Mouse (Mus musculus) lung, embryonic 16.5 days (tissue): Measurements from ENCODE around the gene R3hdm4. TPM values are rescaled to one million over a fixed set of nuclear protein-coding genes. Genes with fewer than 3 reads are reported as not detected.

ENCODE experiments used
- ATAC-seq: fragments of 200-750 bp; cut with Nextera tagmentation; 2 replicates; pipeline ENCODE4 v1.8.0; 2017; ENCODE audit warnings: low read depth, mild to moderate bottlenecking, moderate library complexity
- H3K27ac ChIP-seq: fragments of 300-500 bp; sonication (generic); 2 replicates; pipeline ENCODE4 v1.5.1; 2014; ENCODE audit warnings: mild to moderate bottlenecking, control low read depth, low read length
- H3K27me3 ChIP-seq: fragments of 300-500 bp; sonication (generic); 2 replicates; pipeline ENCODE4 v1.6.1; 2014; ENCODE audit warnings: low read depth, low read length, mixed read lengths; ENCODE audit not compliant: control insufficient read depth, insufficient read depth
- H3K36me3 ChIP-seq: fragments of 300-500 bp; sonication (generic); 2 replicates; pipeline ENCODE4 v1.6.1; 2014; ENCODE audit warnings: low read length; ENCODE audit not compliant: control insufficient read depth, insufficient read depth
- H3K4me1 ChIP-seq: fragments of 300-500 bp; sonication (generic); replicated peaks from 2 replicates; pipeline ENCODE4 v1.6.1; 2014; ENCODE audit warnings: low read length, mixed read lengths; ENCODE audit not compliant: control insufficient read depth, insufficient read depth
- H3K4me2 ChIP-seq: fragments of 300-500 bp; sonication (generic); 2 replicates; pipeline ENCODE4 v1.6.1; 2014; ENCODE audit warnings: low read depth, low read length, control low read depth
- H3K4me3 ChIP-seq: fragments of 300-500 bp; sonication (generic); 2 replicates; pipeline ENCODE4 v1.5.1; 2014; ENCODE audit warnings: mild to moderate bottlenecking, low read length, control low read depth
- H3K9ac ChIP-seq: fragments of 300-500 bp; sonication (generic); 2 replicates; pipeline ENCODE4 v1.6.1; 2014; ENCODE audit warnings: low read length, control low read depth
- H3K9me3 ChIP-seq: fragments of 300-500 bp; sonication (generic); 2 replicates; pipeline ENCODE4 v1.6.1; 2016; ENCODE audit warnings: low read length; ENCODE audit not compliant: control insufficient read depth
- whole genome bisulfite sequencing: fragments of 180-500 bp; shearing (Covaris S2); extraction: QIAGEN DNeasy Blood & Tissue Kit; methylation state at CpG from one replicate; pipeline ENCODE4 v1.1.7; 2014; 5-methylcytosine and 5-hydroxymethylcytosine counted together
- microRNA-seq: library from miRNA; unstranded; fragments of <30 nt; microRNA quantifications from one replicate; pipeline ENCODE4, GENCODE M21; 2016
- polyA plus RNA-seq: library from polyadenylated mRNA; unstranded; fragments of >200 nt; fragmentation: Nextera tagmentation; extraction: Ambion mirVana; gene quantifications from 2 replicates; pipeline ENCODE4 v1.2.1, GENCODE M21; 2015

Gene R3hdm4
- polyA plus RNA-seq, 1 experiment from 2014 or later = 151 TPM

- Histone ChIP-seq H3K9me3 (no peaks in the 10 kb centered on the region), H3K4me1 (peaks cover 25% of the 10 kb centered on the region), H3K27ac (no peak overlapping the region), H3K4me2 (no peak overlapping the region), H3K36me3 (peaks cover 60% of the 10 kb centered on the region), H3K27me3 (no peaks in the 10 kb centered on the region), H3K4me3 (no peak overlapping the region), H3K9ac (0 out of 2 replicates have a peak overlapping the region, but pooled peaks have one; percentile 18)
- no peak for ATAC-seq
- 64% methylated on average over 25 of the region's 25 CpGs for WGBS
These were observed 59.6 kb downstream of the R3hdm4 start for GRCm38 (mm10) chr10:79861230-79862048.

GRCm38 (mm10) chr10:79860079-79860911, 60.7 kb downstream of the R3hdm4 start:
- peaks cover 26% of the 10 kb centered on the region for H3K4me1 ChIP-seq
- peaks cover 60% of the 10 kb centered on the region for H3K36me3 ChIP-seq
- 89% methylated on average over 26 of the region's 26 CpGs for WGBS
- no peak overlapping the region for H3K4me3 ChIP-seq
- H3K9ac ChIP-seq = no peak overlapping the region
- no peak overlapping the region for H3K4me2 ChIP-seq
- no peaks in the 10 kb centered on the region for H3K9me3 ChIP-seq
- no peaks in the 10 kb centered on the region for H3K27me3 ChIP-seq
- no peak overlapping the region for H3K27ac ChIP-seq
- no peak for ATAC-seq

Small RNA genes within 50 kb of the gene (microRNA-seq; reads per million reads assigned to microRNA genes)
- not detected for gene Mir6910

Other genes starting within 250 kb of the R3hdm4 start
- gene Cdc34, start 239.0 kb downstream of the R3hdm4 start, polyA plus RNA-seq = 64.0 and 68.9 TPM in 2 replicates
- 0.62 and 0.98 TPM in 2 replicates for gene Gzmm, start 232.2 kb downstream of the R3hdm4 start, polyA plus RNA-seq
- gene Bsg, start 216.7 kb downstream of the R3hdm4 start, polyA plus RNA-seq = 1,174 and 1,330 TPM in 2 replicates
- not detected in 2 replicates for gene Hcn2, start 204.6 kb downstream of the R3hdm4 start, polyA plus RNA-seq
- 46.2 and 47.8 TPM in 2 replicates for gene Polrmt, start 174.6 kb downstream of the R3hdm4 start, polyA plus RNA-seq
- 0.11 and 0.29 TPM in 2 replicates for gene Fgf22, start 166.1 kb downstream of the R3hdm4 start, polyA plus RNA-seq
- gene Rnf126, start 154.3 kb downstream of the R3hdm4 start, polyA plus RNA-seq = 47.9 and 61.4 TPM in 2 replicates
- 21.7 and 22.7 TPM in 2 replicates for gene Fstl3, start 143.9 kb downstream of the R3hdm4 start, polyA plus RNA-seq
- 0.57 and 2.1 TPM in 2 replicates for gene Prss57, start 130.2 kb downstream of the R3hdm4 start, polyA plus RNA-seq
- 52.7 and 54.1 TPM in 2 replicates for gene Palm, start 127.6 kb downstream of the R3hdm4 start, polyA plus RNA-seq
- gene Misp, start 100.2 kb downstream of the R3hdm4 start, polyA plus RNA-seq = 10.6 and 13.5 TPM in 2 replicates
- 344 and 371 TPM in 2 replicates for gene Ptbp1, start 66.8 kb downstream of the R3hdm4 start, polyA plus RNA-seq
- gene Prtn3, start 46.7 kb downstream of the R3hdm4 start, polyA plus RNA-seq = 3.0 and 4.0 TPM in 2 replicates
- gene Plppr3, start 46.6 kb downstream of the R3hdm4 start, polyA plus RNA-seq = 22.6 and 26.4 TPM in 2 replicates
- gene Elane, start 35.0 kb downstream of the R3hdm4 start, polyA plus RNA-seq = 0.26 and 1.2 TPM in 2 replicates
- not detected in 2 replicates for gene Cfd, start 30.4 kb downstream of the R3hdm4 start, polyA plus RNA-seq
- gene Med16, start 12.3 kb downstream of the R3hdm4 start, polyA plus RNA-seq = 48.3 and 51.2 TPM in 2 replicates
- 12.8 TPM in 1 of 2 replicates, not detected in the other for gene Gm26602, start 10.4 kb downstream of the R3hdm4 start, polyA plus RNA-seq
- gene Kiss1r, start 4.2 kb downstream of the R3hdm4 start, polyA plus RNA-seq = 1.0 and 1.1 TPM in 2 replicates
- gene Arid3a, start 5.8 kb upstream of the R3hdm4 start, polyA plus RNA-seq = 4.1 and 4.8 TPM in 2 replicates
- gene Wdr18, start 38.9 kb upstream of the R3hdm4 start, polyA plus RNA-seq = 76.7 and 83.0 TPM in 2 replicates
- gene Grin3b, start 49.5 kb upstream of the R3hdm4 start, polyA plus RNA-seq = 0.25 and 0.75 TPM in 2 replicates
- 7.3 and 9.0 TPM in 2 replicates for gene Tmem259, start 63.1 kb upstream of the R3hdm4 start, polyA plus RNA-seq
- gene Cnn2, start 67.4 kb upstream of the R3hdm4 start, polyA plus RNA-seq = 401 and 405 TPM in 2 replicates
- 4.9 and 5.6 TPM in 2 replicates for gene Abca7, start 75.3 kb upstream of the R3hdm4 start, polyA plus RNA-seq
- gene Arhgap45, start 95.4 kb upstream of the R3hdm4 start, polyA plus RNA-seq = 18.1 and 21.8 TPM in 2 replicates
- 194 and 210 TPM in 2 replicates for gene Polr2e, start 118.6 kb upstream of the R3hdm4 start, polyA plus RNA-seq
- gene Gpx4, start 126.0 kb upstream of the R3hdm4 start, polyA plus RNA-seq = 554 and 585 TPM in 2 replicates
- gene Sbno2, start 184.4 kb upstream of the R3hdm4 start, polyA plus RNA-seq = 18.7 and 19.1 TPM in 2 replicates
- 18.6 and 23.3 TPM in 2 replicates for gene Stk11, start 194.6 kb upstream of the R3hdm4 start, polyA plus RNA-seq
- 534 and 552 TPM in 2 replicates for gene Atp5d, start 217.4 kb upstream of the R3hdm4 start, polyA plus RNA-seq
- gene Cbarp, start 219.6 kb upstream of the R3hdm4 start, polyA plus RNA-seq = 3.9 and 5.6 TPM in 2 replicates
- 11.8 and 12.9 TPM in 2 replicates for gene Midn, start 227.1 kb upstream of the R3hdm4 start, polyA plus RNA-seq
- gene Cirbp, start 244.8 kb upstream of the R3hdm4 start, polyA plus RNA-seq = 73.4 and 83.4 TPM in 2 replicates